Comparison of ENCODE assay signal across 8 mouse cellular contexts in the genomic region with DNA sequence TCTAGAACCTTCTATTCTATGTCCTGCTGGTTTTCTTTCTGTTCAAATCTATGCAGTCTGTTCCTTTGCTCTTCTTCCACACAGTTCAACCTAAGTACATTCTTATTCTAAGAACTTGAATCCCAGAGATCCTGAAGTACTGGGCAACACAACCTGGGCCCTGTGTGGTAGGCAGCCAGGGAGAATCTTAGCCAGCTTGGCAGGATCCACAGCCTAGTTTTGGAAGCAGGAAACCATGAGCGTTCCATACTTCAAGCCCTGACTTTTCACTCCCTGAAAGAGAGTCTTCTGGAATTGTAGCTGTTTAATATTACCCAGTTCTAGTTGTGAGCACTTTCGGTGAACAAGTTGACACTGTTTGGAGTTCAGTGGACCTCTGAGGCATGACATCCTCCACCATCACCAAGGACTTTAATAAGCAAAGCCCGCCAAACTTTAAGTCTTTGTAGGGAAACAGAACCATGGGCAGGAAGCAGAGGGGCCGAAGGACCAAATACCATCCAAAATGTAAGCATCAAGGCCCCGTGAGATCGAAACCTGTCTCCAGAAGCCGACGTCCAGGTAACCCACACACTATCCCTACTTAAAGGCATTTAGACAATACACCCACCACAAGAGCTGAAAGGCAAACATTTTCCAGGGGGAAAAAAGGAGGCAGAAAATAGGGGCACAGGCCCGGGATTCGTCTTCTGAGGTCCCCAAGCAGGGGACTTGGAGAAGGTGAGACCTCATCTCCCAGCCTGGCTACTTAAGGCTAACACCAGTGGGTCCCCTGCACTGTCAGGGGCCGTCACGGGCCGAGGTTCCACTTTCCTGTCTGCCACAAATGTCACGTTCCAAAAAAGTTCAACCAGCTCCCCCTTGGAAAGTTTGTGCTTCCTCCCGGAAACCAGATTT. TPM values are rescaled to one million over a fixed set of nuclear protein-coding genes. Genes with fewer than 3 reads are reported as not detected.
A peak's percentile ranks its signal among the peaks of the same experiment; 100 is the strongest.
DNase-seq lines count a peak whose midpoint lies in the region; ATAC-seq and TF ChIP-seq lines count a peak whose summit lies in the region.

No protein-coding gene starts in this region.

- intact Hi-C loops in left cerebral cortex, adult 2 months (cut with DNase I): no loop called here

- no peaks in the 10 kb centered on the region for H3K36me3 ChIP-seq in forebrain, embryonic 11.5 days (ENCODE audit: control insufficient read depth, insufficient read depth, low read length)
- H3K36me3 ChIP-seq in kidney, embryonic 15.5 days: no peaks in the 10 kb centered on the region
- H3K36me3 ChIP-seq in midbrain, postnatal 0 days (ENCODE audit: insufficient read depth, low read length): no peaks in the 10 kb centered on the region

- H3K27ac ChIP-seq in left cerebral cortex, adult 2 months: peak overlapping the region; percentile 88
- H3K27ac ChIP-seq in forebrain, embryonic 11.5 days (ENCODE audit: low read depth, low read length): peak overlapping the region; percentile 68
- H3K27ac ChIP-seq in kidney, embryonic 15.5 days: peak overlapping the region; percentile 93
- H3K27ac ChIP-seq in midbrain, postnatal 0 days (ENCODE audit: low read depth, low read length): peak overlapping the region; percentile 68; the same call in 1 of the 2 replicates

- WGBS in forebrain, embryonic 11.5 days: 11% methylated on average over 15 of the region's 15 CpGs
- 2% methylated on average over 15 of the region's 15 CpGs for WGBS in kidney, embryonic 15.5 days
- WGBS in midbrain, postnatal 0 days: 10% methylated on average over 15 of the region's 15 CpGs

- H3K4me2 ChIP-seq in forebrain, embryonic 11.5 days (ENCODE audit: low read depth, low read length, severe bottlenecking): peak overlapping the region; percentile 80
- H3K4me2 ChIP-seq in kidney, embryonic 15.5 days: peak overlapping the region; percentile 71
- peak overlapping the region; percentile 70 for H3K4me2 ChIP-seq in midbrain, postnatal 0 days (ENCODE audit: low read depth, low read length, poor library complexity, severe bottlenecking)

- no peak for TF ChIP-seq CTCF in left cerebral cortex, adult 2 months (IDR thresholded peaks at IDR 0.05)
- no peak for TF ChIP-seq CTCF in midbrain, postnatal 0 days (IDR thresholded peaks at IDR 0.05)

- H3K27me3 ChIP-seq in forebrain, embryonic 11.5 days (ENCODE audit: control insufficient read depth, insufficient read depth, low read length): no peaks in the 10 kb centered on the region
- no peaks in the 10 kb centered on the region for H3K27me3 ChIP-seq in kidney, embryonic 15.5 days
- no peaks in the 10 kb centered on the region for H3K27me3 ChIP-seq in midbrain, postnatal 0 days (ENCODE audit: insufficient read depth, low read length)

- ATAC-seq in forebrain, embryonic 11.5 days (replicated peaks; ENCODE audit: low FRiP score): 0 out of 2 replicates have a peak, but pooled peaks have one; percentile 15
- ATAC-seq in kidney, embryonic 15.5 days (replicated peaks; ENCODE audit: low FRiP score): no peak
- ATAC-seq in midbrain, postnatal 0 days (ENCODE audit: low FRiP score): no peak
- no peak for ATAC-seq in frontal cortex, adult (ENCODE audit: low TSS enrichment)

- peak overlapping the region; percentile 63 for H3K4me3 ChIP-seq in left cerebral cortex, adult 2 months
- H3K4me3 ChIP-seq in forebrain, embryonic 11.5 days (ENCODE audit: low read depth, low read length): peak overlapping the region; percentile 88
- peak overlapping the region; percentile 90 for H3K4me3 ChIP-seq in kidney, embryonic 15.5 days (replicated peaks)
- H3K4me3 ChIP-seq in midbrain, postnatal 0 days (ENCODE audit: low read depth, low read length): peak overlapping the region; percentile 83

- DNase-seq in left cerebral cortex, adult 2 months (ENCODE audit: extremely low spot score in 1 of 2, low spot score in 2 of 2): no peak
- DNase-seq in left cerebral cortex, adult 11 months (ENCODE audit: low spot score): no peak
- peak; percentile 60 for DNase-seq in forebrain, embryonic 11.5 days (ENCODE audit: low spot score)
- DNase-seq in midbrain, postnatal 0 days (ENCODE audit: low spot score): no peak
- no peak for DNase-seq in layer of hippocampus, adult 11-12 months (ENCODE audit: low spot score)
- no peak for DNase-seq in layer of hippocampus, postnatal 36 days

- H3K9ac ChIP-seq in forebrain, embryonic 11.5 days (ENCODE audit: low read length): peak overlapping the region; percentile 98
- peak overlapping the region; percentile 97 for H3K9ac ChIP-seq in kidney, embryonic 15.5 days
- peak overlapping the region; percentile 91 for H3K9ac ChIP-seq in midbrain, postnatal 0 days (replicated peaks; ENCODE audit: low read length, poor library complexity, severe bottlenecking)

- H3K9me3 ChIP-seq in forebrain, embryonic 11.5 days (ENCODE audit: control insufficient read depth, low read length): no peaks in the 10 kb centered on the region
- H3K9me3 ChIP-seq in kidney, embryonic 15.5 days (replicated peaks): no peaks in the 10 kb centered on the region
- no peaks in the 10 kb centered on the region for H3K9me3 ChIP-seq in midbrain, postnatal 0 days (ENCODE audit: low read length)

- peaks cover 21% of the 10 kb centered on the region for H3K4me1 ChIP-seq in forebrain, embryonic 11.5 days (replicated peaks; ENCODE audit: control insufficient read depth, insufficient read depth, low read length)
- peaks cover 54% of the 10 kb centered on the region for H3K4me1 ChIP-seq in kidney, embryonic 15.5 days
- H3K4me1 ChIP-seq in midbrain, postnatal 0 days (ENCODE audit: insufficient read depth, low read length): peaks cover 16% of the 10 kb centered on the region

RNA-seq across cellular contexts. Expression of a gene that starts 31.3 kb away (rescaled TPM):
- total RNA-seq in left cerebral cortex, adult 2 months (2021): 10 to 100 TPM; 17.6 to 18.8 TPM
- polyA plus RNA-seq in forebrain, embryonic 11.5 days (2014; fragmentation: Nextera tagmentation; extraction: Ambion mirVana): 19.1 and 19.4 TPM in 2 replicates
- polyA plus RNA-seq in kidney, embryonic 15.5 days (2015; fragmentation: Nextera tagmentation; extraction: Ambion mirVana): 20.4 and 23.3 TPM in 2 replicates
- 26.2 and 30.8 TPM in 2 replicates for total RNA-seq in midbrain, postnatal 0 days (2014; rRNA removed)
- 5.4 and 5.8 TPM in 2 replicates for polyA plus RNA-seq in midbrain, postnatal 0 days (2015; fragmentation: Nextera tagmentation; extraction: Ambion mirVana)
- total RNA-seq in layer of hippocampus, postnatal 36 days (2021): 10 to 100 TPM; 14.3 to 16.1 TPM
